Mouse (Mus musculus) MEL (cell line): ENCODE results near the gene Ppp1r14d. TPM values are rescaled to one million over a fixed set of nuclear protein-coding genes. Genes with fewer than 3 reads are reported as not detected.

Experiments
- DNase-seq: peaks from one replicate; pipeline ENCODE4 v3.0.0; 2011; ENCODE audit warnings: low read depth, low spot score
- H3K27ac ChIP-seq: 2 replicates; pipeline ENCODE4 v1.5.1; 2012; ENCODE audit warnings: low read depth, mild to moderate bottlenecking, control low read depth, low read length, moderate library complexity; ENCODE audit not compliant: control insufficient read depth
- H3K27me3 ChIP-seq, 2 experiments: fragments of 150-350 bp in 1 of 2; sonication (generic) in 1 of 2; 2 replicates each; pipeline ENCODE4 v1.6.1; 2012; ENCODE audit warnings: low read length in 2 of 2, mild to moderate bottlenecking in 2 of 2, improper control_type of control experiment in 1 of 2, moderate library complexity in 1 of 2; ENCODE audit not compliant: insufficient read depth in 2 of 2, control insufficient read depth in 1 of 2
- H3K36me3 ChIP-seq, 2 experiments: 2 replicates each; pipeline ENCODE4 v1.6.1; 2012 to 2014; ENCODE audit warnings: low read length in 2 of 2, improper control_type of control experiment in 1 of 2, inconsistent platforms in 1 of 2, mild to moderate bottlenecking in 1 of 2; ENCODE audit not compliant: insufficient read depth in 2 of 2, control insufficient read depth in 1 of 2
- H3K4me1 ChIP-seq, 2 experiments: fragments of 150-350 bp in 1 of 2; sonication (generic) in 1 of 2; 2 replicates each; pipeline ENCODE4 v1.6.1; 2012; ENCODE audit warnings: low read length in 2 of 2, improper control_type of control experiment in 1 of 2, mild to moderate bottlenecking in 1 of 2; ENCODE audit not compliant: insufficient read depth in 2 of 2, control insufficient read depth in 1 of 2
- H3K4me3 ChIP-seq, 2 experiments: fragments of 150-350 bp in 1 of 2; sonication (generic) in 1 of 2; 2 replicates each; pipeline ENCODE4 v1.5.1; 2012; ENCODE audit warnings: low read depth in 2 of 2, low read length in 2 of 2, mild to moderate bottlenecking in 2 of 2, moderate library complexity in 2 of 2, control low read depth in 1 of 2, improper control_type of control experiment in 1 of 2; ENCODE audit not compliant: control insufficient read depth in 1 of 2, insufficient read depth in 1 of 2
- H3K79me2 ChIP-seq: 2 replicates; pipeline ENCODE4 v1.6.1; 2012; ENCODE audit warnings: mild to moderate bottlenecking, low read length, moderate library complexity; ENCODE audit not compliant: control insufficient read depth, poor library complexity, insufficient read depth
- H3K9ac ChIP-seq: 2 replicates; pipeline ENCODE4 v1.6.1; 2012; ENCODE audit warnings: low read depth, mild to moderate bottlenecking, control low read depth, low read length, moderate library complexity; ENCODE audit not compliant: control insufficient read depth, poor library complexity, severe bottlenecking
- H3K9me3 ChIP-seq: fragments of 150-350 bp; sonication (generic); replicated peaks from 2 replicates; pipeline ENCODE4 v1.6.1; 2012; ENCODE audit warnings: mild to moderate bottlenecking, low read length, improper control_type of control experiment, moderate library complexity; ENCODE audit not compliant: insufficient read depth
- E2F4 ChIP-seq: IDR thresholded peaks from 2 replicates; pipeline ENCODE4 v1.6.1; 2011; ENCODE audit warnings: low read depth, low read length, improper control_type of control experiment, borderline replicate concordance
- ELF1 ChIP-seq: IDR thresholded peaks from 2 replicates; pipeline ENCODE4 v1.6.1; 2014; ENCODE audit warnings: low read depth, mild to moderate bottlenecking, inconsistent platforms, low read length, improper control_type of control experiment, moderate library complexity
- ETS1 ChIP-seq: IDR thresholded peaks from 2 replicates; pipeline ENCODE4 v1.6.1; 2012; ENCODE audit warnings: low read depth, mild to moderate bottlenecking, inconsistent platforms, low read length, improper control_type of control experiment, moderate library complexity
- GABPA ChIP-seq: IDR thresholded peaks from 2 replicates; pipeline ENCODE4 v1.6.1; 2012; ENCODE audit warnings: low read depth, mild to moderate bottlenecking, inconsistent platforms, low read length, improper control_type of control experiment, moderate library complexity
- MAZ ChIP-seq: IDR thresholded peaks from 2 replicates; pipeline ENCODE4 v1.6.1; 2012; ENCODE audit warnings: low read depth, mild to moderate bottlenecking, inconsistent platforms, low read length, improper control_type of control experiment
- MEF2A ChIP-seq: IDR thresholded peaks from 2 replicates; pipeline ENCODE4 v1.6.1; 2014; ENCODE audit warnings: low read depth, mild to moderate bottlenecking, inconsistent platforms, low read length, improper control_type of control experiment; ENCODE audit not compliant: poor library complexity, insufficient replicate concordance, severe bottlenecking; ENCODE audit errors: extremely low read depth
- MYB ChIP-seq: IDR thresholded peaks from 2 replicates; pipeline ENCODE4 v1.6.1; 2011; ENCODE audit warnings: mild to moderate bottlenecking, low read depth, low read length, improper control_type of control experiment
- NRF1 ChIP-seq: IDR thresholded peaks from 2 replicates; pipeline ENCODE4 v1.6.1; 2014; ENCODE audit warnings: low read depth, mild to moderate bottlenecking, inconsistent platforms, low read length, improper control_type of control experiment, moderate library complexity; ENCODE audit not compliant: poor library complexity, insufficient read depth, severe bottlenecking
- POLR2A ChIP-seq, 2 experiments: IDR thresholded peaks; 2 replicates each; pipeline ENCODE4 v1.6.1; 2011 to 2012; ENCODE audit warnings: low read length in 2 of 2, mild to moderate bottlenecking in 2 of 2, control low read depth in 1 of 2, improper control_type of control experiment in 1 of 2, low read depth in 1 of 2, moderate library complexity in 1 of 2; ENCODE audit not compliant: control insufficient read depth in 1 of 2, insufficient read depth in 1 of 2, poor library complexity in 1 of 2
- POLR2AphosphoS5 ChIP-seq: IDR thresholded peaks from 2 replicates; pipeline ENCODE4 v1.6.1; 2012; ENCODE audit warnings: low read depth, borderline replicate concordance, mild to moderate bottlenecking, inconsistent platforms, low read length, moderate library complexity, mixed read lengths
- RCOR1 ChIP-seq: IDR thresholded peaks from 2 replicates; pipeline ENCODE4 v1.6.1; 2012; ENCODE audit warnings: low read depth, mild to moderate bottlenecking, inconsistent platforms, low read length, improper control_type of control experiment
- SIN3A ChIP-seq: IDR thresholded peaks from 2 replicates; pipeline ENCODE4 v1.6.1; 2012; ENCODE audit warnings: low read length, improper control_type of control experiment, inconsistent platforms
- SMC3 ChIP-seq: IDR thresholded peaks from 2 replicates; pipeline ENCODE4 v1.6.1; 2011; ENCODE audit warnings: low read depth, low read length, improper control_type of control experiment
- TAL1 ChIP-seq: IDR thresholded peaks from 2 replicates; pipeline ENCODE4 v1.6.1; 2012; ENCODE audit warnings: mild to moderate bottlenecking, inconsistent platforms, low read length, moderate library complexity, mixed read lengths
- TBP ChIP-seq: IDR thresholded peaks from 2 replicates; pipeline ENCODE4 v1.8.0; 2011; ENCODE audit warnings: low read depth, low read length, improper control_type of control experiment
- UBTF ChIP-seq: IDR thresholded peaks from 2 replicates; pipeline ENCODE4 v1.6.1; 2012; ENCODE audit warnings: low read depth, mild to moderate bottlenecking, inconsistent platforms, low read length, improper control_type of control experiment, moderate library complexity, borderline replicate concordance; ENCODE audit not compliant: insufficient read depth
- USF2 ChIP-seq, 2 experiments: IDR thresholded peaks; 2 replicates each; pipeline ENCODE4 v1.6.1; 2011 to 2012; ENCODE audit warnings: improper control_type of control experiment in 2 of 2, low read length in 2 of 2, borderline replicate concordance in 1 of 2, inconsistent platforms in 1 of 2, low read depth in 1 of 2, mild to moderate bottlenecking in 1 of 2; ENCODE audit not compliant: insufficient read depth in 1 of 2
- ZKSCAN1 ChIP-seq: IDR thresholded peaks from 2 replicates; pipeline ENCODE4 v1.6.1; 2012; ENCODE audit warnings: low read depth, mild to moderate bottlenecking, inconsistent platforms, low read length, improper control_type of control experiment, moderate library complexity
- polyA plus RNA-seq, 2 experiments: library from polyadenylated mRNA; stranded (reverse) in 1 of 2; unstranded in 1 of 2; fragments of >175 nt in 1 of 2; fragments of >200 nt in 1 of 2; gene quantifications; 2 replicates each; pipeline versions ENCODE4 v1.2.1 to v1.2.4; 2012; ENCODE audit warnings: low replicate concordance in 2 of 2, low read depth in 1 of 2; ENCODE audit not compliant: insufficient read length in 2 of 2, insufficient read depth in 1 of 2, missing spikeins in 1 of 2
- total RNA-seq: library from RNA; depleted of rRNA; stranded (reverse); fragments of 300-350 nt; gene quantifications from 2 replicates; pipeline ENCODE4 v1.2.3, GENCODE M21; 2012

Gene Ppp1r14d
- total and polyA plus RNA-seq, 3 experiments, result not detected

GRCm38 (mm10) chr2:119172862-119173576 is 56.7 kb downstream of the Ppp1r14d start (continued):
- TF ChIP-seq TBP (no peak), RCOR1 (no peak), ZKSCAN1 (no peak), SIN3A (peak; percentile 56), POLR2AphosphoS5 (no peak), TAL1 (no peak), E2F4 (no peak), GABPA (no peak), POLR2A (IDR thresholded peaks at IDR 0.05; ENCODE audit: control insufficient read depth in 1 of 2, insufficient read depth in 1 of 2, low read depth in 1 of 2, low read length in 2 of 2, poor library complexity in 1 of 2) (0 out of 4 replicates have a peak, but pooled peaks of 1 of the 2 experiments have one; percentile 32), MEF2A (no peak), UBTF (no peak), MAZ (0 out of 2 replicates have a peak, but pooled peaks have one; percentile 37), SMC3 (no peak)

GRCm38 (mm10) chr2:119172446-119172845 is 57.3 kb downstream of the Ppp1r14d start:
- peak overlapping the region; percentile 47 for H3K9ac ChIP-seq
- no peaks in the 10 kb centered on the region for H3K27me3 ChIP-seq
- peaks cover 0 to 14% of the 10 kb centered on the region in 2 experiments; a peak in 2 of 4 replicates for H3K36me3 ChIP-seq
- peaks cover 7 to 35% of the 10 kb centered on the region in 2 experiments; a peak in 3 of 4 replicates for H3K4me1 ChIP-seq
- peak overlapping the region; percentile 27 to 44 for H3K4me3 ChIP-seq
- TF ChIP-seq ELF1, result 0 out of 2 replicates have a peak, but pooled peaks have one; percentile 4
- peak; percentile 60 for TF ChIP-seq NRF1
- TF ChIP-seq ETS1, result peak; percentile 66
- no peak for TF ChIP-seq USF2 (IDR thresholded peaks at IDR 0.05; ENCODE audit: borderline replicate concordance in 1 of 2, insufficient read depth in 1 of 2, low read depth in 1 of 2, low read length in 2 of 2)
- no peak for TF ChIP-seq MYB
- no peaks in the 10 kb centered on the region for H3K79me2 ChIP-seq
- peak overlapping the region; percentile 65 for H3K27ac ChIP-seq
- H3K9me3 ChIP-seq, result no peaks in the 10 kb centered on the region
- DNase-seq, result peak; percentile 68
